Mouse (Mus musculus): ENCODE measurements around the gene Hmgcs2.
A peak's percentile ranks its signal among the peaks of the same experiment; 100 is the strongest.

The Hmgcs2 gene

GRCm38 (mm10) chr3:98280933-98281678 is 871 bp downstream of the Hmgcs2 start:
- peak; percentile 77 for DNase-seq (ENCODE audit: low read depth)

GRCm38 (mm10) chr3:98282422-98282821 is 2.2 kb downstream of the Hmgcs2 start:
- no peak for DNase-seq (ENCODE audit: low read depth)

- DNase-seq (ENCODE audit: low read depth): no peak
These were observed 3.0 kb downstream of the Hmgcs2 start for GRCm38 (mm10) chr3:98283205-98283604.

GRCm38 (mm10) chr3:98291044-98291443 is 10.8 kb downstream of the Hmgcs2 start:
- no peak for DNase-seq (ENCODE audit: low read depth)

- DNase-seq (ENCODE audit: low read depth): no peak
These were observed 15.7 kb downstream of the Hmgcs2 start for GRCm38 (mm10) chr3:98295965-98296364.

- DNase-seq (ENCODE audit: low read depth): peak; percentile 91
These were observed 19.3 kb downstream of the Hmgcs2 start for GRCm38 (mm10) chr3:98299391-98300100.

DNA sequence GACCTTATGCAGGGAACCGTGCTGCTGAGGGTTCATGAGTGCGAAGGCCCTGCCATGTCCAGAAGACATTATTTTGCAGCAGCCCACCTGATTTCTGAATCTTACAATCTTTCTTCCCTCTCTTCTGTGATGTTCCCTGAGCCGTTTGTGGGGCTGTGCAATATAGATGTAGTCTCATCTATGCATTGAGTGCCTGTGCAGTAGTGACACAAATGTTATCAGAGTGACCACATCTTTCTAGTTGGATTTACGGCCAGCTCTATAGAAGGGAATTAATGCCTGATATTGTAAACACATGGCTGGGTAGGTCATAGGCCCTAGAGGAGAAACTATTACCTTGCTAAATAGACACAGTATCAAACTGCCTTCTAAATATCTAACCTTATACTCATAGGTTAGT is 20.0 kb downstream of the Hmgcs2 start:
- DNase-seq (ENCODE audit: low read depth): peak; percentile 9

DNA sequence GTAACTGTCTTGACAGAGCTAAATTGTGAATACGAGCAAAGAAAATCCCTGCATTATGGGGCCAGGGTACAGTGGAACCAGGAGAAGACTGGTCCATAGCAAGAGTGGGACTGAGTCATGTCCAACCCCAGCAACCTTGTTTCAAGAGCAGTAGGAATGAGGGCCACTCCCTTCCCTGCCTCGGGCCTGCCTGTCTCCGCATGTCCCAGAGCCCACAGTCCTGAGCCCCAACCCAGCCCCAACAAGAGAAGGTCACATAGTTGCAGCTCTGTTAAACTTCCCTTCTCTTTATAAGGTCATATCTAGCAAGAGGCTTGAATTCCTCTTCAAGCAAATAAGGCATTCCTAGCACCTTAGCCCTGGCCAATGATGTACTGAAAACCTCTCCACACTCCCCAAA is 21.5 kb downstream of the Hmgcs2 start:
- DNase-seq (ENCODE audit: low read depth): no peak

DNA sequence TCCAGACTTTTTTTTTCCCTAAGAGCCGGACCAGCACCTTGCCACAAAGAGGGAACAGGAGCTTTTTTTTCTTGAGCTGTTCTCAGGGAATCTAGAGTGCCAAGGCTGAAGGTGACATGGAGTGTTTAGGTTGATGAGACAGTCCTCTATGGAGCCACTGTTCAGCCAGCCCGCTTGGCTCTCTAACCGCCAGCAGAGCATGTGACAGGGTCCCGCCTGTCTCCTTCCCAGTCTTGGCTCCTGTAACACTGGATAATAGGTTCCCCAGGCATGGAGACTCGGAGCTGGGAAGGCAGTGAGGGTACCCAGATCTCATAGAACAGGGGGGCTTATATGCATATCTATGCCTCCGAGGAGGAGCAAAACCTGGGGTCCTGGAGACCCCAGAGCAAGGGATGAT is 28.4 kb downstream of the Hmgcs2 start:
- no peak for DNase-seq (ENCODE audit: low read depth)

DNA sequence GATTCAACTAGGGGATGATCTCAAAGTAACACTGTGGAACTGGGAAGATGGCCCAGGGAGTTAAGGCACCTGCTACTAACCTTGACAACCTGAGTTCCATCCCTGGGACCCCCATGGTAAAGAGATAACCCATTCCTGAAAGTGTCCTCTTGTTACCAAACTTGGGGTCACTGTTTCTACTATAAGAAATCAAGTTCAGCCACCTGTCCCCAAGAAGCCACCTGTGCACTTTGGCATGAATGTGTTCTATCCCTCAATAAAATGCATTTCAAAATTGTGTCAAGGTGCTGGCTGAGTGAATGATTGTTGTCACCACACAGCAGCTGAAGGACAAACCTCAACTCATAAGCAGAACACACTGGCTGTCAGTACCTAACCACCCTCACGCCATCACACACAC is 30.2 kb downstream of the Hmgcs2 start:
- no peak for DNase-seq (ENCODE audit: low read depth)

- peak; percentile 37 for DNase-seq (ENCODE audit: low read depth)
These were observed 32.6 kb downstream of the Hmgcs2 start for GRCm38 (mm10) chr3:98312867-98313266.

DNA sequence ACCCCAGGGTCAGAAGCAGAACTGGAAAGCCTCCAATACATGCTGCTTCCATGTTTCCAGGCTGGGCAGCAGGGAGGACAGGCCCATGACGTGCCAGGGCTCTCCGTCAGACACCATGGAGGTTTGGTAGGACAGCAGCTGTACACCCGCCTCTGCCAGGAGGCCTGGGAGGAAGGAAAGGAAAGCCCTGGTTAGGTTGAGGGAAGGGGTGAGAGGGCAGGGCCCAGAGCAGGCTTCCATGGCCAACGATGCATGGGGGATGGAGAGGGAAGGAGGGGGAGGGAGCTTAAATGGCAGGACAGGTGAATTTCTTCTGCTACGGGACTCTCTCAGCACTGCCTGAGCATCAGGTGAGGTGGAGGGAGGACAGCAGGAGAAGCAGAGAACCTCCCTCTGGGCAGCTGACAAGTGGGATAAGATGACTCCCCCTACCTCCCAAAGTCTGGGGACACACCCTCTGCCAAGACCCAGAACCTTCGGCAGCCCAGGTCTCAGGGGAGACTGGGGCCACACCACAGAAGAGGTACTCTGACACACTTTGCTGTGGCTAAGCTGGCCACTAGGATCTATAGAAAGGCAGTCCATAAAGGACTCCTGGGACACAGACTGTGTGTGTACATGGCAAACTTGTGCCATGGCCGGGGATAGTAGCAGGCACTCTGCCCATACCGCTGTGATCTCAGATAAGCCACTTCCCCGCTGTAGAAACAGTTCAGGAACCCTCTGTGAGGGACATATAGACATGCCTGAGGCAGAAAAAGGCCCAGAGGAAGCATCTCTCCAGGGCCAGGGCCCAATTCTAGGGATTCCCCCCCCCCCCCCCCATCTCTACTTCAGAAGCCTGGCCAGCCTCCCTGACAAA is 33.3 kb downstream of the Hmgcs2 start:
- DNase-seq (ENCODE audit: low read depth): no peak

DNA sequence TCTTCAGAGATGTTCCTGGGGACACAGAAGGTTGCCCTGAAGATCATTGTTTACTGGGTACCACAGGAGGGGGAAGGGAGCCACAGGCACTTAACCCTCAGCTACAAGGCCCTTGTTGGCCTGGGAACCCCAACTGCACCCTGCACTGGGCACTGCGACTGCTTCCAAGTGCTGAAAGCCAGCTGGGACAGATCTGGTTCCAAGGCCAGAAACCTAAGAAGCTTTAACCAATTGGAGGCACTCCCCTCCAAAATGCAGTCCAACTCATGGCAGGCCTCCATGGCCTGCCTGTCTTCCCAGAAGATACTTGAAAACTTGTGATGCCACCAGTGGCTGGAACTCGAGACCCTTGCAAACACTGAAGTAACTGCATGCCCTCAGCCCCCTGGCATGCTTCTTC is 34.9 kb downstream of the Hmgcs2 start:
- DNase-seq (ENCODE audit: low read depth): no peak

GRCm38 (mm10) chr3:98317143-98317542 is 36.9 kb downstream of the Hmgcs2 start:
- DNase-seq (ENCODE audit: low read depth): no peak

- DNase-seq (ENCODE audit: low read depth): no peak
These were observed 39.0 kb downstream of the Hmgcs2 start for GRCm38 (mm10) chr3:98319190-98319589.

GRCm38 (mm10) chr3:98322209-98322608 is 42.0 kb downstream of the Hmgcs2 start:
- DNase-seq (ENCODE audit: low read depth): peak; percentile 14

- DNase-seq (ENCODE audit: low read depth): no peak
These were observed 44.0 kb downstream of the Hmgcs2 start for GRCm38 (mm10) chr3:98324235-98324634.

DNA sequence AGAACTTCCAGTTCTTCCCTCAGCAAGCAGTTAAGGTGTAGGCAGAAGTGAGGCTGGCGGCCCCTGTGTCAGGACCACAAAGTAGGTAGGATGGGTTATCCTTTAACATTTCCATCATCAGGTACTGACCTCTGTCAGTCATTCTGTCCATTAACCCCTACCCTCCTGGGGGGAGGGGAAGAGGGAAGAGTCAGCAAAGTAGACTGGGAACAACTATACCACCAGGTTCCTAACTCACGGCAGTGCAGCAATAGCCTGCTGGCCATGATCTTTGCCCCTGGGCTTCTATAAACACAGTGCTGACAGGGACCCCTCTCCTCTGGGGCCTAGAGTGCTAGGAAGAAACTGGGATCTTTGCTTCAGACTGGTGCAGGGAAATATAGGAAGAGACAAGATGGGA is 53.8 kb downstream of the Hmgcs2 start:
- DNase-seq (ENCODE audit: low read depth): no peak

DNA sequence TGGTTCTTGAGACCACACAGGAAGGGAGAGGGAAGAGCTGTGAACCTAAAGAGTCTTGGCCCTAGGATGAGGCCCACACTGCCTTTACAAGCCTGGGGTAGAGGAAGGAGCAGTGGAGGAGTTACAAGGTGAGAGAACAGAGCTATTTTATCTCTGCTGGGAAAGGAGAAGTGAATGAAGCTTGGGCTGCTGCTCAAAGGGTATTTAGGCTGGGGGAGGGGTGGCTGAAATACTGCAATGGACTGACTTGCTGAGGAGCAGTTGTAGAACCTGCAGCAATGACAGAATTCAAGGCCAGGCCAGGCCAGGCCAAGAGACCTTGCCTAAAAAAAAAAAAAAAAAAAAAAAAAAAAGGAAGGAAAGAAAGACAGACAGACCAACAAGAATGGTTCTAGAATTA is 55.1 kb downstream of the Hmgcs2 start:
- peak; percentile 35 for DNase-seq (ENCODE audit: low read depth)

DNA sequence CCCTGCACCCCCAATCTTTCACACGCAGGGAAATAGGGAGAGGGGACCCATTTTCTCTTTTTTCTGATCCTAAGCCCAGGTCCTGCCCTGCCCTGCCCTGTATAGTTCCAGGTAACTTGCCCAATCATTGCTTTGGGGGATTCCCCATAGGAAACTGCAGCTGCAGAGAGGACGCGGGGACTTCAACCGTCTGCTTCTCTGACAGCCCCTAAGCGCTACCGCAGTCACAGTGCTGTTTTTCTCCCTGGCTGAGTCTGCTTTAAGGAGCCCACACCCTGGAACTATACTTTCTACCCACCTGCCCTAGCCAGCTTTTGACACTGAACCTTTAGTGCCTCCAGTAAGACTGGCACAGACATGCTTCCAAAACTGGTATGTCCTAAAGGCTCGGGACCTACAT is 55.7 kb downstream of the Hmgcs2 start:
- DNase-seq (ENCODE audit: low read depth): no peak

GRCm38 (mm10) chr3:98336661-98337654 is 56.7 kb downstream of the Hmgcs2 start:
- DNase-seq (ENCODE audit: low read depth): no peak
